Mouse (Mus musculus) intestine, postnatal 0 days (tissue): ENCODE measurements at regions not wholly inside any gene's neighbourhood (a gene's known extent, or its start where the extent isn't known, plus 50 kb on each side); places are given as distances from the start of the nearest gene placed in this dataset.
A peak's percentile ranks its signal among the peaks of the same experiment; 100 is the strongest.

Experiments
- ATAC-seq: fragments of 200-750 bp; cut with Nextera tagmentation; 2 replicates; pipeline ENCODE4 v1.8.0; 2017; ENCODE audit warnings: mild to moderate bottlenecking, moderate TSS enrichment, moderate library complexity
- H3K27ac ChIP-seq: fragments of 300-500 bp; sonication (generic); 2 replicates; pipeline ENCODE4 v1.5.1; 2014; ENCODE audit warnings: mild to moderate bottlenecking, low read depth, low read length, moderate library complexity
- H3K27me3 ChIP-seq: fragments of 300-500 bp; sonication (generic); replicated peaks from 2 replicates; pipeline ENCODE4 v1.6.1; 2014; ENCODE audit warnings: low read length, mixed read lengths; ENCODE audit not compliant: control insufficient read depth, insufficient read depth
- H3K36me3 ChIP-seq: fragments of 300-500 bp; sonication (generic); 2 replicates; pipeline ENCODE4 v1.6.1; 2014; ENCODE audit warnings: mild to moderate bottlenecking, moderate library complexity; ENCODE audit not compliant: control insufficient read depth, insufficient read depth
- H3K4me1 ChIP-seq: fragments of 300-500 bp; sonication (generic); replicated peaks from 2 replicates; pipeline ENCODE4 v1.6.1; 2014; ENCODE audit warnings: antibody characterized with exemption, low read length, mixed read lengths; ENCODE audit not compliant: control insufficient read depth, insufficient read depth
- H3K4me2 ChIP-seq: fragments of 300-500 bp; sonication (generic); replicated peaks from 2 replicates; pipeline ENCODE4 v1.6.1; 2014; ENCODE audit warnings: low read depth, mild to moderate bottlenecking, moderate library complexity
- H3K4me3 ChIP-seq: fragments of 300-500 bp; sonication (generic); 2 replicates; pipeline ENCODE4 v1.5.1; 2014; ENCODE audit warnings: low read depth, low read length
- H3K9ac ChIP-seq: fragments of 300-500 bp; sonication (generic); 2 replicates; pipeline ENCODE4 v1.6.1; 2014; ENCODE audit warnings: mild to moderate bottlenecking, low read depth, low read length
- H3K9me3 ChIP-seq: fragments of 300-500 bp; sonication (generic); 2 replicates; pipeline ENCODE4 v1.6.1; 2016; ENCODE audit warnings: mixed run types; ENCODE audit not compliant: control insufficient read depth
- CTCF ChIP-seq: sonication (generic); IDR thresholded peaks from 2 replicates; pipeline ENCODE4 v1.5.1; 2016; ENCODE audit warnings: low read depth, mild to moderate bottlenecking, control low read depth, antibody characterized with exemption, moderate library complexity
- WGBS: fragments of 180-500 bp; shearing (Covaris S2); extraction: QIAGEN DNeasy Blood & Tissue Kit; methylation state at CpG from one replicate; pipeline ENCODE4 v1.1.7; 2014; 5-methylcytosine and 5-hydroxymethylcytosine counted together

GRCm38 (mm10) chr7:74151590-74151989, 138.1 kb upstream of the St8sia2 start:
- no peaks in the 10 kb centered on the region for H3K4me1 ChIP-seq
- no peak overlapping the region for H3K27ac ChIP-seq
- no peak overlapping the region for H3K9ac ChIP-seq
- H3K27me3 ChIP-seq: no peaks in the 10 kb centered on the region
- H3K4me3 ChIP-seq: no peak overlapping the region
- 75% methylated on average over 4 of the region's 4 CpGs for WGBS
- no peak for TF ChIP-seq CTCF
- no peaks in the 10 kb centered on the region for H3K9me3 ChIP-seq
- no peak overlapping the region for H3K4me2 ChIP-seq
- no peaks in the 10 kb centered on the region for H3K36me3 ChIP-seq
- ATAC-seq: no peak

- Histone ChIP-seq H3K4me1 (no peaks in the 10 kb centered on the region), H3K4me3 (no peak overlapping the region), H3K4me2 (no peak overlapping the region), H3K27ac (no peak overlapping the region), H3K9ac (no peak overlapping the region), H3K27me3 (no peaks in the 10 kb centered on the region), H3K9me3 (no peaks in the 10 kb centered on the region), H3K36me3 (no peaks in the 10 kb centered on the region)
- ATAC-seq: no peak
- no peak for TF ChIP-seq CTCF
- 89% methylated on average over 3 of the region's 3 CpGs for WGBS
Measured at GRCm38 (mm10) chr7:74143236-74143635, 129.7 kb upstream of the St8sia2 start.

- TF ChIP-seq CTCF: no peak
- H3K4me1 ChIP-seq: no peaks in the 10 kb centered on the region
- no peak for ATAC-seq
- no peak overlapping the region for H3K27ac ChIP-seq
- H3K9me3 ChIP-seq: no peaks in the 10 kb centered on the region
- H3K4me3 ChIP-seq: no peak overlapping the region
- 69% methylated on average over 6 of the region's 6 CpGs for WGBS
- no peaks in the 10 kb centered on the region for H3K27me3 ChIP-seq
- no peaks in the 10 kb centered on the region for H3K36me3 ChIP-seq
- no peak overlapping the region for H3K9ac ChIP-seq
- H3K4me2 ChIP-seq: no peak overlapping the region
Measured at GRCm38 (mm10) chr7:74138169-74138568, 124.7 kb upstream of the St8sia2 start.

GRCm38 (mm10) chr7:74130206-74130836, 116.8 kb upstream of the St8sia2 start:
- WGBS: 64% methylated on average over 8 of the region's 8 CpGs
- Histone ChIP-seq H3K4me2 (no peak overlapping the region), H3K4me1 (no peaks in the 10 kb centered on the region), H3K9me3 (no peaks in the 10 kb centered on the region), H3K36me3 (no peaks in the 10 kb centered on the region), H3K27ac (no peak overlapping the region), H3K4me3 (no peak overlapping the region), H3K27me3 (no peaks in the 10 kb centered on the region), H3K9ac (no peak overlapping the region)
- TF ChIP-seq CTCF: no peak
- no peak for ATAC-seq

- ATAC-seq: no peak
- 54% methylated on average over 2 of the region's 2 CpGs for WGBS
- no peak for TF ChIP-seq CTCF
Measured at GRCm38 (mm10) chr7:74112071-74112470, 98.6 kb upstream of the St8sia2 start.

GRCm38 (mm10) chr7:74108347-74108746, 94.9 kb upstream of the St8sia2 start:
- Histone ChIP-seq H3K9me3 (no peaks in the 10 kb centered on the region), H3K4me3 (no peak overlapping the region), H3K9ac (no peak overlapping the region), H3K27me3 (no peaks in the 10 kb centered on the region), H3K4me1 (no peaks in the 10 kb centered on the region), H3K36me3 (no peaks in the 10 kb centered on the region), H3K4me2 (no peak overlapping the region), H3K27ac (no peak overlapping the region)
- peak; percentile 71 for TF ChIP-seq CTCF
- WGBS: 59% methylated on average over 3 of the region's 3 CpGs
- ATAC-seq: no peak

More at GRCm38 (mm10) chr7:74112071-74112470, 98.6 kb upstream of the St8sia2 start:
- Histone ChIP-seq H3K9ac (no peak overlapping the region), H3K4me3 (no peak overlapping the region), H3K27me3 (no peaks in the 10 kb centered on the region), H3K9me3 (no peaks in the 10 kb centered on the region), H3K36me3 (no peaks in the 10 kb centered on the region), H3K4me2 (no peak overlapping the region), H3K27ac (no peak overlapping the region), H3K4me1 (no peaks in the 10 kb centered on the region)
